Mouse (Mus musculus) lung, postnatal 4 days (tissue): ENCODE results near the gene Tenm4.

Source experiments
- DNase-seq, 2 experiments: peaks; one replicate each; pipeline ENCODE4 v3.0.0; 2021

Gene Tenm4

DNA sequence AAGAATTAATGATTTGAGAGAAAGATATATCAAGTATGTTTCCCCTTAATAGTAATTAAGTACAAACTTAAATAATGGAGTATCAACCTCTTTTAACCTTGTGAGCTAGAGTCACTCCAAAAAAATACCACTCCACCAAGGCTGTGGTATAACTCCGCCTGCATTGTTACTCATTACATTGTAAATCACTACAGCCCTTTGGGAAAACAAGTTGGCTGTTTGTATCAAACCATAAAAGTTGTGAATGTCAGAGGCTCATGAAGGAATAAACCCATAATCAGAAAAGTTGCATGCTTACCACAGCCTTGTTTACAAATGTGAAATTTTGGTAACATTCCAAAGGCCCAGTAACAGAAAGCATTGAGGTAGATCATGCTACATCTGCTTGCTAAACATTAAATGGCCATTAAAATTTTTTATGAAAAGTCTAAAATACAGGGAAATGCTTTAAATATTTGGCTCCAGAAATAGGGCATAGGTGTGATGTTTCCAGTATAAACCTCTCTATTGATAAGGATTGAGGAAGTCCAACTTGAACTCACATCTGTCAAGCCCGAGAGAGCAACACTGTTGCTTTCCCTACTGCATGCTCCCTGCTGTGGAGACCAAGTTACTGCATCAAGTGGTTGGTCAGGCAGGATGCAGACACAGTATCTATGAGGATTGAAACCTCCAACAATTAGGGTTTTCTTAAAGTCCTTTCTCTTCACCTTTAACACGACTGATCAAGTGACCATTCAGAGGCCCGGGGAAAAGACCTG lies 582.5 kb downstream of the Tenm4 start:
- DNase-seq: no peak

DNA sequence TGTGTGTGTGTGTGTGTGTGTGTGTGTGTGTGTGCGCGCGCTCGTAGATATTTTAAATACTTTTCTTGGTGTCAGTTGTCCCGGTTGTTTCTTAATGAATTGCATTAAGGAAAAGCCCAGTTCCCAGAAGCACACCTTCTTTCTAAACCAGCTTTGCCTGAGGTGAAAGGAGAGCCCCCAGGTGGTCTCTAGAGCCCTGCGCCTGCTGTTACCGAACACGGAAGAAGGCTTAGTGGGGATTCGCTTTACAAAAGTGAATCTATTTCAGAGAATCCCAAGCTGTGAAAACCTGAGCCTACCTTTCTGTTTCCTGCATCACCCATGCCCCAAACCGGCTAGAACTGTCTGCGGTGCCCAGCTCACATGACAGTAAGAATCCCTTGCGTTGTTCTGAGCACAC lies 583.1 kb downstream of the Tenm4 start:
- no peak for DNase-seq

DNA sequence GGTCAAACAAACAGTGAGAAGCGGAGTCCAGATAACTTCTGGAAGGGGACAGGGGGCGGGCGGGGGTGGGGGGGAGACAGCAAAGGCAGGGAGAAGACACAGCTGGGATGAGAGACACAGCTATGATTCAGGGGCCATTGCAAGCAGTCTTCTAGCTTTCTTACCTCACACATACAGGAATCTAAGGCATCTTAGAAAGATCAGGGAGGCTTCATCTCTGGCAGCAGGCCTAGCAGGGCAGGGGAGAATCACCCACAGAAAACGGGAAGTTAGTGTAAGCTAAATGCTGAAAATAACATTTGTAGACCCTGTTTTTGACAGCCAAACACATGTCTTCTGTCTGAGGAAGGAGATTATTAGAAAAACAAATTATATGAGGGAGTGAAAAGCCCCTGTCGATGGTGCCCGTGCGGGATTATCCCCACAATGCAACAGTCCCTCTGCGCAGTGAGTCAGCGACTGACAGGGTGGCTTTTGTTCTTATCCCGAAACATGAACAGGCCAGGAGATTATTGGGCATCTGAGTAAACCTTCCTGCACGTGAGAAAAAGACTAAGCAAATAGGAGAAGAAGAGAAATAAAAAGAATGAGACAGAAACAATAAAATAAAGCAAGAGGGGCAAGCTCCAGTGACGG lies 584.5 kb downstream of the Tenm4 start:
- DNase-seq: no peak

GRCm38 (mm10) chr7:96756104-96756742 lies 585.2 kb downstream of the Tenm4 start:
- DNase-seq: no peak

DNA sequence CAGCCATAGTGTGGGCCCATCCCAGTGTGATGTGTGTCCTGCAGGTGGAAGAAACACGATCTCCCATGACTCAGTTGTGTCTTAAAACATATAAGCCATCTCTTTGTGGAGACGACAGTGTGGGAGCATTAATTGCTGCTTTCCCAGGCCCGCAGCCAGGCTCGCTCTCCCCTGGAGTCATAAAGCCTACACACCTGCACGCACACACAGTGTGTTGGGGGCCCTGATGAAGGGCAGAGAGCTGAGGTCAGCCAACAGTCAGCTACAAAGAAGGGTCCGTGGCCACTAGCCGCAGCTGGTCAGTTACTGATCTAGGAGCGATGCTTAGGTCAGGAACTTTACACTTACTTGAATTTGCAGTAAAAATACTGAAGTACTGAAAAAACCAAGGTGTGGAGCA lies 586.0 kb downstream of the Tenm4 start:
- no peak for DNase-seq

DNA sequence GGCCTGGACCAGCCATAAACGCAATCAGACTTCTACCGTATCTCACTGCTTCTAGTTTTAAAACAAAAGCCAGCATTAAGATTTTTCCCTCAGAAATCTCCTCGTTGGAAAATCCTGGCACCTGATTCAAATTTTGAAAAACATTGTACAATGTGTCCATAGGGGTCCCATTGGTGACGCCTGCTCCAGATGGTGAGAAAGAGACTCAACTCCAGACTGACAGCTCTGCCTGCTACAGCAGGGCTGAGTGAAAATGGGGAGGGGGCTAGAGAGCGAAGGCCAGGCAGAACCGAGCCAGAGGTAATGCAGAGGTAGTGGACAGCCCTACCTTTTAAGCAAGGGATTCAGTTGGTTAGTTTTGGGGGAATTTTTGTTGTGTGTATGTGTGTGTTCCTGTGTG lies 589.2 kb downstream of the Tenm4 start:
- DNase-seq: no peak

GRCm38 (mm10) chr7:96761151-96761550 lies 590.1 kb downstream of the Tenm4 start:
- DNase-seq: no peak

GRCm38 (mm10) chr7:96765321-96765960 lies 594.4 kb downstream of the Tenm4 start:
- no peak for DNase-seq

DNA sequence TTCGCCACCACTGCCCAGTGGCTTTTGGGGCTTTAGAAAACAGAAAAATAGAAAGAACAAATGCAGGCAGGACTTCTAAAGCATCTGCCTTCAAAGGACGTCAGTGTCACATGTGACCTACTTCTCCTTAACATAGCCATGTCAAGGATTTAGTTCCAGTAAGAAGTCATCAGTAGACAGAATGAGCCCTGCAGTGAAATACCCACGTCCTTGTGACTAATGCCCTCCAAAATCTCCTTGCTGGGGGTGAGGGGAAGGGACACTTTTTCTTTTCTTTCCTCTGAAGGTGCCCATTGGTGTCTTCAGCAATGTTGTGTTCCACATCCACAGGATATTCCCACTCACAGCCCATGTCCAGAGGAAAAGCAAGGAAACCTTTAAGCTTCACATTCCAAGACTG lies 596.0 kb downstream of the Tenm4 start:
- no peak for DNase-seq

DNA sequence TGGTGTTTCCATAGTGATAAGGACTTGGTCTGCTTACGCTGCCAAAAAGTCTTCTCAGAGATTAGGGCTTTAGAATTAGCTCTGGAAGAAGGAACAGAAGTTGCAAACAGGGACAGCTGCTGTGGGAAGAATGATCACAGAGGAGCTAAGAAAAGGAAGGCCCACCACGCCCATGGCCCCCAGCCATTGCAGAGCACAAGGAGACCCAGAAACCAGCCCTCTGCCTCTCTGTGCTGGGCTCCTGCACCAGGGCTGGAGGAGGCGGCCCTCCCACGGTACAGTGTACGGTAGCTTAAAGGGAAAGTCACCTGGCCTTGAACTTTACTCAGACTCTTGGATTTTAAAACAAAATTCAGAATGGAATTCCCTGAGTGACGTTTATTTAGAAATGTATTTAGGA lies 597.7 kb downstream of the Tenm4 start:
- no peak for DNase-seq

DNA sequence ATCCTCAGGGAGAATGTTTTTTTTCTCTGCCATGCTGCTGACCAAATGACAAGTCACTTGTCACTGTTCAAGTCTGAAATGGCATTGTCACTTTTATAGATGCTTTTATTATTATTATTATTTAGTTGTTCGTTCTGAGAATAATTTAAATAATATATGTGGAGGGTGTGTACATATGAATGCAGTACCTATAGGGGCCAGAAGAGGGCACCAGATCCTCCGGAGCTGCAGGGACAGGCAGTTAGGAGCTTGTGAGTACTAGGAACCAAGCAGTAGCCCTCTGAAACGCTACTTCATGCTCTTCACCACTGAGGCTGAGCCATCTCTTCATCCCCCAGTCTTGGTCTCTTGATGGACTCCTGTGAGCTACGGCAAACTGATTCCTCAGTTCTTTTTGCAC lies 598.7 kb downstream of the Tenm4 start:
- peak in 1 of 2 experiments; percentile 36 for DNase-seq

DNA sequence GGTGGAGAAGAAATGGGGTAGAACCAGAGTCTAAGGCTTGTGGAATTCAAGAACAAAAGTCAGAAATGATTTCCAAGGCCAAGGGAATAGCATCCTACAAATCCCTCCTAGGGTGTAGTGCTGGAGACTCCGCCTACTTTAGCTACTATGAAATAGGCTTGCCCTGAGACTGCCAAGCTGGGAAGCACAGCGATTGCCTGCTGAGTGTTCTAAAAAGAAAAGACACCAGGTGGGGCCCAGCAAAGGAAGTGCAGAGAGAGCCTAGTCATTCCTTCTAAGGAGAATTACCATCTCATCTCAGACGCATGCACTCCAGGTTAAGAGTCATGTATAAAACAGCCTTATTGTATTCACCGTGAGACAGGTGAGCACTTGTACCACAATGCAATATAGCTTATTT lies 601.9 kb downstream of the Tenm4 start:
- DNase-seq: no peak

GRCm38 (mm10) chr7:96773585-96774225 lies 602.7 kb downstream of the Tenm4 start:
- no peak for DNase-seq

DNA sequence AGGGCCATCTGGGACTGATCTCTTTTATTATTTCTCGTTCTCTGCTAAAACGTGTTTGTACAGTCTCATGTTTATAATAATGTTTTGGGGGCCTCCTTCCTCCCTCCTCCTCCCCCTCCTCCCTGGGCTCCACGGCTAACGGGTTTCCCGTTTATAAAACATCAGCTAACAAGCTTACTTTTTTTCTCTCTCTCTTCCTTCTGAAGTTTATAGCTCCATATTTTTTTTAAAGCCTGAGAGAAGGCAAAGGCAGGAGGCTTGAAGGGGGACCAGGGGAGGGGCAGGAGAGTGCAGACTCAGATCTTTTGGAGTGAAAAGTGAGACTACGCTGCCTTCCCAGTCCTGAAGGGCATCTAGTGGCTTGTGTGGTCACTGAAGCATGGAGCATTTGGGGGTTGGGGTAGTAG lies 604.0 kb downstream of the Tenm4 start:
- no peak for DNase-seq

DNA sequence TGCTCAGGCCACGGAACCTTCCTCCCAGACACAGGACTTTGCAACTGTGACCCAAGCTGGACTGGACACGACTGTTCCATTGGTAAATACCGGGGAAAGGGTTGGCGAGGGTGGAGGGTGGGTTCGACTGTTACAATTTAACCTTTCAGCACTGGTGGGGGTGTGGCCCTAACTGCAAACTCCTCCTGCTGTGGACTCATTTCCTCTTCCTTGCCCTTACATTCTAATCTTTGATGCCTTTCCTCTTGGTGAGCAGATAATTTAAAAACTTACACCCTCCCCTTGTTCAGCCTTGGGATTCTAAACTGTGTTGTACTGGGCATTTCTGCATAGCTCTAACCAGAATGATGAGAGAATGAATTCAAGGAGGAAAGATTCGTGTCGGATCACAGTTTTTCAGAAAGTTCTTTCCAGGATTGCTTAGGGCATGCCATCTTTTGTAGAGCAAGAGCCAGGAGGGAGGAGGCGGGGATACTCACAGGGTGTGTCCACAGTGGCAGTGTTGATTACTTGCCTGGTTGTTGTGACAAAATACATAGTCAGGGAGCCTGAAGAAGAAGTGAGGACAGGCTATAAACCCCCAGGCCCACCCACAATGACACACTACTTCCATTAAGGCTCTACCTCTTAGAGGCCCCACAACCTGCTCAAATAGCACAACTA lies 607.0 kb downstream of the Tenm4 start:
- no peak for DNase-seq

DNA sequence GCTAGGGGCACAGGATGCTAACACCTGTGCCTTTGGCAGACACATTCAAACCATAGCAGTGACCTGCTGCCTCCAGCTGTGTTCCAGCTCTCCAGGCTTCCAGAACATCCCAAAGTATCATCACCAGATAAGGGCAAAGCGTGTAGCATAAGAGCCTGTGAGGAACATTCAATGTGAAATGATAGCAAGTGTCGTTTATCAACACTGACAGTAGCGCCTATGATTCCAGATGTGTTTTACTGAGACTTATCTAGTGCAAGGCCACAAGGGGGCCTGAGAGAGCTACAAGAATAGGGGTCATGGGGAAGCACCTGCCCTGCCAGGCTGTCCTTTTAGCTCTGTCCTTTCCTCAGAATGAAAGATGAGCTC lies 607.5 kb downstream of the Tenm4 start:
- peak in 1 of 2 experiments; percentile 42 for DNase-seq

- DNase-seq: no peak
Observed at GRCm38 (mm10) chr7:96780556-96780955, 609.5 kb downstream of the Tenm4 start.

- no peak for DNase-seq
Observed at GRCm38 (mm10) chr7:96781068-96781467, 610.0 kb downstream of the Tenm4 start.

DNA sequence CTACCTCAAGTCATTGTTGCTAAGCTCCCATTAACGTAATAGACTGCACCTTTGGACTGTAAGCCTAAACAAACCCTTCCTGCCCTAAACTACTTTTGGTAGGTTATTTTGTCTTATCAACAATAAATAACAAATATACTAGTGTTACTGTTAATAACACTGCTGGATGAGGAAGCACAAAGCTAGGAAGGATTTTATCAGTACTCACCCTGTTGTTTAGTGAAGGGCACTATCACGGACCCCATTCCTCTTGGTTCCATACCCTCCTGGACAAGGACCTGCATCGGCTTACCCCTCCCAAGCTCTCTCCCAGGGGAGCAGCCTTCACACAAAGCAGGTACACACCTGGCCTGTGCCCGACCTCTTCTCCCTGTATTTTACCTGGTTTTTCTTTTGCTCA lies 611.6 kb downstream of the Tenm4 start:
- no peak for DNase-seq

DNA sequence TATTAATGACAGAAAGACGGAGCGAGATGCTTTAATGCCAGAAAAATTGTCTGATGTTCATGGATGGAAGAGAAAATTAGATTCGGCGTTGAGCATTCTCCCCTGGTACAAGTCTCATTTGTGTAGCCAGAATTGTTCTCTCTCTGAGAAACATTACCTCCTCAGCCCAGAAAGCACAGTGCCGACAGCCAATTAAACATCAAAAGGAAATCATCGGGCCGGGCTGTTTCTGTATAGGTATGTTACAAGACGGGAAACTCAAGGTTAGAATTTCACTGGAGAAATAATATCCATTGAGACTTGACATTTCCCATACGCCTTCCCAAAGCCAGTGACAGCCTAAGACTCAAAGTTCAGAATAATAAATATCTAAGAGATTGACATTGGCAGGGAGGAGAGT lies 614.8 kb downstream of the Tenm4 start:
- no peak for DNase-seq

DNA sequence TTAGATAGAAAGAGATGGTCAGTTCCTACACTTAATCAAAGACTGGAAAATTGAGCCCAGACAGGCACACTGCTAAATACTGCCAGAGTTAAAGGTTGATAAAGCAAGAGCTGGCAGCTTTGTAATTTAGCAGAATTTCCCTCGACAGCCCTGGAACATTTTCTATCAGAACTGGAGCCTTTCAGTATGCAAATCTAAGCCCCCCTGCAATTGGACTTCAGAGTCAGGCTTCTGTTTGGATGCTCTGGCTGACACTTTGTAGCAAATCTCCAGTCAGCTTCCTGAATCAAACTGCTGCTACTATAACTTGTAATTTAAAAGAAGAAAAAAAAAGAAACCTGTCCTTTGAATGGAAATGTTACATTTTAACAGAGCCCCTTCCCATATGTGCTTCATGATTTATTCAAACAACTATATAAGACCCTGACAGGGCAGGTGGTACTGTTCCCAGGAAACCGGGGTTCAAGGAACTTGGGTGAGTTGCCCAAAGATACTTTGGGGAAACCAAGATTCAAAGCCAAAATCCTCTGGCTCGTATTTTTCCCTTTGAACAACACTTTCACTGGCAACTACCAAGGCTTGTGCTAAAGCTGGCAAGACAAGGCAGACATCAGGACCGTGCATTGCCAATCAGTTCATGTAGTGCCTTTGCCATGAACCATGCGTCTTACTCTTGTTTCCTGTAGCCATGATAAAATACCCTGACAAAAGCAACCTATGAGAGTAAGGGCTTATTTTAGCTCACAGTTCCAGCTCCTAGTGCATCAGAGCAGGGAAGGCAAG lies 615.4 kb downstream of the Tenm4 start:
- DNase-seq: no peak

- no peak for DNase-seq
Observed at GRCm38 (mm10) chr7:96788135-96788534, 617.1 kb downstream of the Tenm4 start.
